Mouse (Mus musculus) hematopoietic stem cell, adult 5-6 weeks (primary cell): ENCODE measurements at regions not wholly inside any gene's neighbourhood (a gene's known extent, or its start where the extent isn't known, plus 50 kb on each side); places are given as distances from the start of the nearest gene placed in this dataset.
A peak's percentile ranks its signal among the peaks of the same experiment; 100 is the strongest.

Experiments used
- ATAC-seq, 2 experiments: fragments of 125-278 bp in 1 of 2; replicated peaks in 1 of 2; 2 replicates each; pipeline ENCODE4 v1.8.0; 2016 to 2017; ENCODE audit warnings: inconsistent platforms in 2 of 2, mild to moderate bottlenecking in 2 of 2, moderate number of reproducible peaks in 2 of 2, low read depth in 1 of 2, moderate TSS enrichment in 1 of 2; ENCODE audit not compliant: low FRiP score in 2 of 2, poor library complexity in 2 of 2, severe bottlenecking in 2 of 2, insufficient read depth in 1 of 2, low TSS enrichment in 1 of 2

- no peak for ATAC-seq
These were observed 50.1 kb upstream of the Cpm start for GRCm38 (mm10) chr10:117579210-117579609.

- no peak for ATAC-seq
These were observed 50.6 kb upstream of the Cpm start for GRCm38 (mm10) chr10:117578696-117579146.

- no peak for ATAC-seq
These were observed 51.2 kb upstream of the Cpm start for GRCm38 (mm10) chr10:117577970-117578695.

GRCm38 (mm10) chr10:117576881-117577730 lies 52.2 kb upstream of the Cpm start:
- peak in 1 of 2 experiments; percentile 17; a peak in 1 of 4 replicates for ATAC-seq

GRCm38 (mm10) chr10:117576154-117576859 lies 53.0 kb upstream of the Cpm start:
- ATAC-seq, result no peak

GRCm38 (mm10) chr10:117575404-117576153 lies 53.7 kb upstream of the Cpm start:
- no peak for ATAC-seq

GRCm38 (mm10) chr10:117574915-117575314 lies 54.4 kb upstream of the Cpm start:
- no peak for ATAC-seq

GRCm38 (mm10) chr10:117574056-117574727 lies 55.1 kb upstream of the Cpm start:
- no peak for ATAC-seq

- ATAC-seq, result no peak
These were observed 55.8 kb upstream of the Cpm start for GRCm38 (mm10) chr10:117573596-117573850.

GRCm38 (mm10) chr10:117572746-117573595 lies 56.3 kb upstream of the Cpm start:
- no peak for ATAC-seq

- no peak for ATAC-seq
These were observed 57.3 kb upstream of the Cpm start for GRCm38 (mm10) chr10:117571891-117572573.

GRCm38 (mm10) chr10:117570971-117571861 lies 58.1 kb upstream of the Cpm start:
- peak; percentile 46 to 62; a peak in 3 of 4 replicates for ATAC-seq

- no peak for ATAC-seq
These were observed 59.0 kb upstream of the Cpm start for GRCm38 (mm10) chr10:117570091-117570970.
